Mouse (Mus musculus) forebrain, embryonic 12.5 days (tissue): Measurements from ENCODE around the gene Fhad1. TPM values are rescaled to one million over a fixed set of nuclear protein-coding genes. Genes with fewer than 3 reads are reported as not detected.

Source experiments
- ATAC-seq: fragments of 200-750 bp; cut with Nextera tagmentation; 2 replicates; pipeline ENCODE4 v1.8.0; 2017; ENCODE audit warnings: moderate TSS enrichment; ENCODE audit not compliant: low FRiP score
- H3K27ac ChIP-seq: fragments of 300-500 bp; sonication (generic); 2 replicates; pipeline ENCODE4 v1.5.1; 2016; ENCODE audit warnings: mild to moderate bottlenecking
- H3K27me3 ChIP-seq: fragments of 300-500 bp; sonication (generic); 2 replicates; pipeline ENCODE4 v1.6.1; 2016; ENCODE audit warnings: mild to moderate bottlenecking
- H3K36me3 ChIP-seq: fragments of 300-500 bp; sonication (generic); replicated peaks from 2 replicates; pipeline ENCODE4 v1.6.1; 2016; ENCODE audit warnings: mild to moderate bottlenecking
- H3K4me1 ChIP-seq: fragments of 300-500 bp; sonication (generic); 2 replicates; pipeline ENCODE4 v1.6.1; 2016
- H3K4me2 ChIP-seq: fragments of 300-500 bp; sonication (generic); 2 replicates; pipeline ENCODE4 v1.6.1; 2016; ENCODE audit warnings: mild to moderate bottlenecking, moderate library complexity
- H3K4me3 ChIP-seq: fragments of 300-500 bp; sonication (generic); replicated peaks from 2 replicates; pipeline ENCODE4 v1.5.1; 2016; ENCODE audit warnings: mild to moderate bottlenecking
- H3K9ac ChIP-seq: fragments of 300-500 bp; sonication (generic); 2 replicates; pipeline ENCODE4 v1.6.1; 2016; ENCODE audit warnings: mild to moderate bottlenecking
- H3K9me3 ChIP-seq: fragments of 300-500 bp; sonication (generic); 2 replicates; pipeline ENCODE4 v1.6.1; 2016
- WGBS: fragments of 180-500 bp; shearing (Covaris S2); methylation state at CpG from one replicate; pipeline ENCODE4 v1.1.7; 2016; 5-methylcytosine and 5-hydroxymethylcytosine counted together
- polyA plus RNA-seq: library from polyadenylated mRNA; unstranded; fragments of >200 nt; fragmentation: Nextera tagmentation; extraction: Ambion mirVana; gene quantifications from 2 replicates; pipeline ENCODE4 v1.2.1, GENCODE M21; 2016

Fhad1 gene
- polyA plus RNA-seq, 1 experiment from 2014 or later: 1.6 TPM

- ATAC-seq: no peak
- peaks cover 5% of the 10 kb centered on the region for H3K27me3 ChIP-seq
- H3K9me3 ChIP-seq: no peaks in the 10 kb centered on the region
- no peak overlapping the region for H3K27ac ChIP-seq
- no peak overlapping the region for H3K9ac ChIP-seq
- no peaks in the 10 kb centered on the region for H3K36me3 ChIP-seq
- H3K4me2 ChIP-seq: peak overlapping the region; percentile 94; the same call in 1 of the 2 replicates
- 94% methylated on average over 3 of the region's 3 CpGs for WGBS
- no peak overlapping the region for H3K4me3 ChIP-seq
- H3K4me1 ChIP-seq: peaks cover 78% of the 10 kb centered on the region
These were observed 143.6 kb downstream of the Fhad1 start for GRCm38 (mm10) chr4:141871333-141871725.

GRCm38 (mm10) chr4:141870666-141871332 is 144.1 kb downstream of the Fhad1 start:
- peaks cover 5% of the 10 kb centered on the region; the same call in 1 of the 2 replicates for H3K27me3 ChIP-seq
- H3K36me3 ChIP-seq: no peaks in the 10 kb centered on the region
- no peak overlapping the region for H3K9ac ChIP-seq
- peaks cover 78% of the 10 kb centered on the region for H3K4me1 ChIP-seq
- 77% methylated on average over 11 of the region's 11 CpGs for whole genome bisulfite sequencing
- H3K4me3 ChIP-seq: no peak overlapping the region
- H3K27ac ChIP-seq: no peak overlapping the region; the same call in none of the 2 replicates
- H3K9me3 ChIP-seq: no peaks in the 10 kb centered on the region
- H3K4me2 ChIP-seq: no peak overlapping the region
- ATAC-seq: no peak

GRCm38 (mm10) chr4:141869436-141870215 is 145.3 kb downstream of the Fhad1 start:
- 90% methylated on average over 5 of the region's 5 CpGs for WGBS
- H3K4me1 ChIP-seq: peaks cover 69% of the 10 kb centered on the region

GRCm38 (mm10) chr4:141868051-141868450 is 146.8 kb downstream of the Fhad1 start:
- H3K4me2 ChIP-seq: no peak overlapping the region
- WGBS: 83% methylated on average over 10 of the region's 10 CpGs
- H3K27me3 ChIP-seq: no peaks in the 10 kb centered on the region
- no peaks in the 10 kb centered on the region for H3K9me3 ChIP-seq
- H3K27ac ChIP-seq: peak overlapping the region; percentile 84; the same call in 1 of the 2 replicates
- H3K4me3 ChIP-seq: no peak overlapping the region
- no peak overlapping the region for H3K9ac ChIP-seq
- ATAC-seq: peak; percentile 7; the same call in 1 of the 2 replicates
- H3K4me1 ChIP-seq: peaks cover 57% of the 10 kb centered on the region
- H3K36me3 ChIP-seq: peaks cover 5% of the 10 kb centered on the region; the same call in 1 of the 2 replicates

More at GRCm38 (mm10) chr4:141869436-141870215, 145.3 kb downstream of the Fhad1 start:
- H3K27ac ChIP-seq: peak overlapping the region; percentile 26; the same call in 1 of the 2 replicates
- no peak overlapping the region for H3K4me2 ChIP-seq
- no peak overlapping the region for H3K9ac ChIP-seq
- ATAC-seq: no peak
- H3K36me3 ChIP-seq: no peaks in the 10 kb centered on the region; the same call in 1 of the 2 replicates
- no peak overlapping the region for H3K4me3 ChIP-seq
- no peaks in the 10 kb centered on the region for H3K9me3 ChIP-seq
- peaks cover 5% of the 10 kb centered on the region; the same call in 1 of the 2 replicates for H3K27me3 ChIP-seq

- WGBS: 43% methylated on average over 4 of the region's 4 CpGs
- Histone ChIP-seq H3K27me3 (no peaks in the 10 kb centered on the region), H3K27ac (peak overlapping the region; percentile 84), H3K4me2 (no peak overlapping the region; the same call in 1 of the 2 replicates), H3K4me1 (peaks cover 51% of the 10 kb centered on the region), H3K9me3 (no peaks in the 10 kb centered on the region), H3K9ac (0 out of 2 replicates have a peak overlapping the region, but pooled peaks have one; percentile 2), H3K4me3 (no peak overlapping the region), H3K36me3 (peaks cover 5% of the 10 kb centered on the region; the same call in 1 of the 2 replicates)
- ATAC-seq: peak; percentile 67
These were observed 147.4 kb downstream of the Fhad1 start for GRCm38 (mm10) chr4:141867498-141867897.

GRCm38 (mm10) chr4:141866933-141867490 is 147.9 kb downstream of the Fhad1 start:
- Histone ChIP-seq H3K9ac (peak overlapping the region; percentile 2; the same call in 1 of the 2 replicates), H3K4me1 (peaks cover 46% of the 10 kb centered on the region), H3K9me3 (no peaks in the 10 kb centered on the region), H3K4me3 (no peak overlapping the region), H3K27me3 (no peaks in the 10 kb centered on the region), H3K36me3 (peaks cover 8% of the 10 kb centered on the region), H3K4me2 (peak overlapping the region; percentile 5; the same call in 1 of the 2 replicates), H3K27ac (peak overlapping the region; percentile 84)
- WGBS: 21% methylated on average over 10 of the region's 10 CpGs
- ATAC-seq: peak; percentile 75

GRCm38 (mm10) chr4:141865600-141865999 is 149.3 kb downstream of the Fhad1 start:
- Histone ChIP-seq H3K9me3 (no peaks in the 10 kb centered on the region), H3K27me3 (no peaks in the 10 kb centered on the region), H3K9ac (no peak overlapping the region), H3K4me1 (peaks cover 33% of the 10 kb centered on the region), H3K27ac (no peak overlapping the region), H3K4me3 (no peak overlapping the region), H3K36me3 (peaks cover 21% of the 10 kb centered on the region), H3K4me2 (no peak overlapping the region)
- WGBS: 93% methylated on average over 5 of the region's 5 CpGs
- no peak for ATAC-seq

- no peak overlapping the region for H3K4me2 ChIP-seq
- H3K4me3 ChIP-seq: no peak overlapping the region
- peaks cover 28% of the 10 kb centered on the region for H3K4me1 ChIP-seq
- H3K9me3 ChIP-seq: no peaks in the 10 kb centered on the region
- no peak overlapping the region for H3K27ac ChIP-seq
- H3K27me3 ChIP-seq: no peaks in the 10 kb centered on the region
- WGBS: 89% methylated on average over 5 of the region's 5 CpGs
- no peak for ATAC-seq
- no peak overlapping the region for H3K9ac ChIP-seq
- peaks cover 27% of the 10 kb centered on the region for H3K36me3 ChIP-seq
These were observed 149.9 kb downstream of the Fhad1 start for GRCm38 (mm10) chr4:141865006-141865405.

- Histone ChIP-seq H3K9me3 (no peaks in the 10 kb centered on the region), H3K36me3 (peaks cover 32% of the 10 kb centered on the region), H3K27ac (no peak overlapping the region), H3K4me2 (no peak overlapping the region), H3K27me3 (no peaks in the 10 kb centered on the region), H3K9ac (no peak overlapping the region), H3K4me1 (peaks cover 23% of the 10 kb centered on the region), H3K4me3 (no peak overlapping the region)
- 95% methylated on average over 8 of the region's 8 CpGs for WGBS
- no peak for ATAC-seq
These were observed 150.4 kb downstream of the Fhad1 start for GRCm38 (mm10) chr4:141864506-141864905.

- Histone ChIP-seq H3K4me1 (peaks cover 23% of the 10 kb centered on the region), H3K4me3 (no peak overlapping the region), H3K36me3 (peaks cover 39% of the 10 kb centered on the region), H3K9me3 (no peaks in the 10 kb centered on the region), H3K27ac (no peak overlapping the region), H3K4me2 (no peak overlapping the region), H3K9ac (no peak overlapping the region), H3K27me3 (no peaks in the 10 kb centered on the region)
- no peak for ATAC-seq
- 89% methylated on average over 7 of the region's 7 CpGs for WGBS
These were observed 151.1 kb downstream of the Fhad1 start for GRCm38 (mm10) chr4:141863726-141864280.

GRCm38 (mm10) chr4:141862867-141863266 is 152.0 kb downstream of the Fhad1 start:
- 88% methylated on average over 5 of the region's 5 CpGs for WGBS
- Histone ChIP-seq H3K27ac (no peak overlapping the region), H3K36me3 (peaks cover 43% of the 10 kb centered on the region), H3K9me3 (no peaks in the 10 kb centered on the region), H3K4me1 (peaks cover 17% of the 10 kb centered on the region), H3K9ac (no peak overlapping the region), H3K4me3 (no peak overlapping the region), H3K27me3 (no peaks in the 10 kb centered on the region), H3K4me2 (no peak overlapping the region)
- ATAC-seq: no peak
